23 mouse cellular contexts compared by ENCODE assay signal in genomic region chr7:141297926-141298650, GRCm38 (mm10). TPM values are rescaled to one million over a fixed set of nuclear protein-coding genes. Genes with fewer than 3 reads are reported as not detected.
DNase-seq lines count a peak whose midpoint lies in the region; ATAC-seq and TF ChIP-seq lines count a peak whose summit lies in the region.
"Had no signal": no experiment of that assay in that cellular context is flagged by ENCODE, and none has a peak within 500 bp of the region (broad histone marks: within the 10 kb centered on the region; RNA-seq: fewer than 3 reads in every experiment).

No protein-coding gene starts in this region.

- no peak overlapping the region for H3K9ac ChIP-seq in liver, embryonic 11.5 days (ENCODE audit: low read depth, low read length)
- H3K9ac ChIP-seq in liver, postnatal 0 days (replicated peaks) = no peak overlapping the region
- H3K9ac ChIP-seq in MEL (ENCODE audit: control insufficient read depth, low read depth, low read length, poor library complexity, severe bottlenecking) = no peak overlapping the region
- no peak overlapping the region for H3K9ac ChIP-seq in liver, embryonic 15.5 days
- H3K9ac ChIP-seq: embryonic facial prominence, embryonic 12.5 days; forebrain, embryonic 15.5 days; heart, embryonic 15.5 days; hindbrain, embryonic 13.5 days had no signal

- H3K36me3 ChIP-seq in liver, embryonic 11.5 days (ENCODE audit: control insufficient read depth, insufficient read depth, low read length) = peaks cover 24% of the 10 kb centered on the region; the same call in 1 of the 2 replicates
- H3K36me3 ChIP-seq in liver, postnatal 0 days (replicated peaks; ENCODE audit: insufficient read depth, low read length) = peaks cover 15% of the 10 kb centered on the region; the same call in 1 of the 2 replicates
- no peaks in the 10 kb centered on the region; a peak in 1 of 4 replicates for H3K36me3 ChIP-seq in MEL (ENCODE audit: control insufficient read depth in 1 of 2, insufficient read depth in 2 of 2, low read length in 2 of 2)
- peaks cover 38% of the 10 kb centered on the region for H3K36me3 ChIP-seq in liver, embryonic 15.5 days (replicated peaks)
- peaks cover 66% of the 10 kb centered on the region for H3K36me3 ChIP-seq in midbrain, embryonic 10.5 days

- ATAC-seq in liver, embryonic 11.5 days (replicated peaks; ENCODE audit: low FRiP score) = peak; percentile 65
- ATAC-seq in liver, postnatal 0 days = no peak
- peak; percentile 53 for ATAC-seq in liver, embryonic 15.5 days (ENCODE audit: insufficient read depth)
- ATAC-seq: forebrain, embryonic 15.5 days; hindbrain, postnatal 0 days had no signal

- no peak overlapping the region for H3K27ac ChIP-seq in liver, embryonic 11.5 days (ENCODE audit: low read depth, low read length)
- no peak overlapping the region for H3K27ac ChIP-seq in liver, postnatal 0 days (ENCODE audit: low read depth)
- H3K27ac ChIP-seq in MEL (ENCODE audit: control insufficient read depth, low read depth, low read length) = no peak overlapping the region
- no peak overlapping the region for H3K27ac ChIP-seq in liver, embryonic 15.5 days (replicated peaks)
- no peak overlapping the region for H3K27ac ChIP-seq in midbrain, embryonic 10.5 days (replicated peaks)
- H3K27ac ChIP-seq: embryonic facial prominence, embryonic 12.5 days; forebrain, embryonic 15.5 days; heart, adult 2 months; heart, embryonic 15.5 days; hindbrain, embryonic 13.5 days; hindbrain, postnatal 0 days had no signal

- H3K27me3 ChIP-seq in liver, embryonic 11.5 days (replicated peaks; ENCODE audit: control insufficient read depth, insufficient read depth, low read length) = peaks cover 29% of the 10 kb centered on the region
- peaks cover 27% of the 10 kb centered on the region for H3K27me3 ChIP-seq in liver, postnatal 0 days (ENCODE audit: insufficient read depth, low read length)
- no peaks in the 10 kb centered on the region for H3K27me3 ChIP-seq in MEL (ENCODE audit: control insufficient read depth in 1 of 2, insufficient read depth in 2 of 2, low read length in 2 of 2)
- H3K27me3 ChIP-seq in liver, embryonic 15.5 days = peaks cover 35% of the 10 kb centered on the region
- H3K27me3 ChIP-seq in midbrain, embryonic 10.5 days (ENCODE audit: low read depth, poor library complexity, severe bottlenecking) = peaks cover 38% of the 10 kb centered on the region

- peaks cover 7% of the 10 kb centered on the region for H3K4me1 ChIP-seq in liver, embryonic 11.5 days (replicated peaks; ENCODE audit: control insufficient read depth, insufficient read depth, low read length)
- peaks cover 20% of the 10 kb centered on the region for H3K4me1 ChIP-seq in liver, postnatal 0 days (ENCODE audit: insufficient read depth)
- H3K4me1 ChIP-seq in MEL (ENCODE audit: control insufficient read depth in 1 of 2, insufficient read depth in 2 of 2, low read length in 2 of 2) = no peaks in the 10 kb centered on the region
- H3K4me1 ChIP-seq in liver, embryonic 15.5 days (replicated peaks) = peaks cover 28% of the 10 kb centered on the region
- H3K4me1 ChIP-seq in midbrain, embryonic 10.5 days = peaks cover 20% of the 10 kb centered on the region

- TF ChIP-seq RAD21 in MEL (IDR thresholded peaks at IDR 0.05; ENCODE audit: low read depth, low read length) = no peak

- TF ChIP-seq EP300 in liver, postnatal 0 days (IDR thresholded peaks at IDR 0.05; ENCODE audit: low read depth) = no peak
- TF ChIP-seq EP300 in MEL (IDR thresholded peaks at IDR 0.05; ENCODE audit: low read depth in 1 of 2, low read length in 2 of 2) = no peak

- no peak for TF ChIP-seq CTCF in liver, postnatal 0 days (IDR thresholded peaks at IDR 0.05; ENCODE audit: low read depth)
- no peak for TF ChIP-seq CTCF in MEL (IDR thresholded peaks at IDR 0.05 in 2 of 3, conservative IDR thresholded peaks at IDR 0.05 in 1 of 3; ENCODE audit: control insufficient read depth in 1 of 3, insufficient read depth in 1 of 3, low read depth in 2 of 3, low read length in 3 of 3, poor library complexity in 1 of 3, severe bottlenecking in 1 of 3)

- H3K4me3 ChIP-seq in liver, embryonic 11.5 days (ENCODE audit: low read depth, low read length) = no peak overlapping the region
- H3K4me3 ChIP-seq in liver, postnatal 0 days (ENCODE audit: low read depth, low read length) = no peak overlapping the region
- no peak overlapping the region for H3K4me3 ChIP-seq in MEL (ENCODE audit: control insufficient read depth in 1 of 2, insufficient read depth in 1 of 2, low read depth in 2 of 2, low read length in 2 of 2)
- H3K4me3 ChIP-seq in liver, embryonic 15.5 days (replicated peaks) = no peak overlapping the region
- no peak overlapping the region for H3K4me3 ChIP-seq in midbrain, embryonic 10.5 days
- H3K4me3 ChIP-seq: embryonic facial prominence, embryonic 12.5 days; forebrain, embryonic 15.5 days; heart, adult 2 months; heart, embryonic 15.5 days; hindbrain, embryonic 13.5 days had no signal

- DNase-seq in liver, embryonic 11.5 days (ENCODE audit: low spot score) = no peak
- no peak for DNase-seq in liver, postnatal 0 days
- DNase-seq in MEL (ENCODE audit: low read depth, low spot score) = peak; percentile 34
- DNase-seq in urinary bladder, postnatal 25 days (ENCODE audit: low spot score) = no peak
- DNase-seq in gastrocnemius, postnatal 14 days = no peak
- no peak for DNase-seq in midbrain, embryonic 10.5 days (ENCODE audit: low spot score)
- DNase-seq: adrenal gland, postnatal 10 days; cerebellum, adult 11-12 months; cerebellum, adult 9-10 months; heart, adult 2 months; heart, postnatal 14 days had no signal

- 70% methylated on average over 3 of the region's 3 CpGs for WGBS in liver, embryonic 11.5 days
- 68% methylated on average over 3 of the region's 3 CpGs for WGBS in liver, postnatal 0 days (ENCODE audit: insufficient replicate concordance)
- 47% methylated on average over 3 of the region's 3 CpGs for WGBS in liver, embryonic 15.5 days (ENCODE audit: insufficient replicate concordance)
- WGBS in midbrain, embryonic 10.5 days = 84% methylated on average over 3 of the region's 3 CpGs

- TF ChIP-seq POLR2A in MEL (IDR thresholded peaks at IDR 0.05; ENCODE audit: control insufficient read depth in 1 of 2, insufficient read depth in 1 of 2, low read depth in 1 of 2, low read length in 2 of 2, poor library complexity in 1 of 2) = no peak

- H3K9me3 ChIP-seq in liver, embryonic 11.5 days (ENCODE audit: control insufficient read depth, low read length) = no peaks in the 10 kb centered on the region
- H3K9me3 ChIP-seq in liver, postnatal 0 days (ENCODE audit: low read length) = no peaks in the 10 kb centered on the region
- H3K9me3 ChIP-seq in MEL (replicated peaks; ENCODE audit: insufficient read depth, low read length) = no peaks in the 10 kb centered on the region
- H3K9me3 ChIP-seq in liver, embryonic 15.5 days (replicated peaks) = no peaks in the 10 kb centered on the region
- H3K9me3 ChIP-seq in midbrain, embryonic 10.5 days (replicated peaks) = no peaks in the 10 kb centered on the region
- H3K9me3 ChIP-seq: embryonic facial prominence, embryonic 12.5 days; forebrain, embryonic 15.5 days; G1E; heart, embryonic 15.5 days; hindbrain, embryonic 13.5 days had no signal

- no peak overlapping the region for H3K4me2 ChIP-seq in liver, embryonic 11.5 days
- no peak overlapping the region for H3K4me2 ChIP-seq in liver, postnatal 0 days (ENCODE audit: low read depth, low read length)
- no peak overlapping the region for H3K4me2 ChIP-seq in liver, embryonic 15.5 days
- H3K4me2 ChIP-seq: embryonic facial prominence, embryonic 12.5 days; forebrain, embryonic 15.5 days; heart, embryonic 11.5 days; heart, embryonic 15.5 days; hindbrain, embryonic 13.5 days had no signal

- H3K79me2 ChIP-seq in MEL (ENCODE audit: control insufficient read depth, insufficient read depth, low read length, poor library complexity) = no peaks in the 10 kb centered on the region

- intact Hi-C loops in gastrocnemius, postnatal 14 days (cut with DNase I; ENCODE audit: low total_unique reads) = no loop called here

RNA-seq across cellular contexts. Expression of gene Drd4, which starts 6.3 kb away (rescaled TPM):
- 0.16 and 0.17 TPM in 2 replicates for polyA plus RNA-seq in liver, embryonic 11.5 days (2014; fragmentation: Nextera tagmentation; extraction: Ambion mirVana)
- not detected in 2 replicates for polyA plus RNA-seq in liver, postnatal 0 days (2015; fragmentation: Nextera tagmentation; extraction: Ambion mirVana)
- not detected in 2 replicates for total RNA-seq in MEL (2012; rRNA removed)
- not detected for polyA plus RNA-seq in MEL (2012; ENCODE audit: insufficient read depth in 1 of 2, insufficient read length in 2 of 2, low read depth in 1 of 2, low replicate concordance in 2 of 2, missing spikeins in 1 of 2)
- not detected in 2 replicates for polyA plus RNA-seq in liver, embryonic 15.5 days (2015; fragmentation: Nextera tagmentation; extraction: Ambion mirVana)
- total RNA-seq in gastrocnemius, postnatal 14 days (2021) = under 1 TPM; 0.31 to 0.33 TPM
- 0.32 and 0.62 TPM in 2 replicates for polyA plus RNA-seq in midbrain, embryonic 10.5 days (2016; fragmentation: Nextera tagmentation; extraction: Ambion mirVana)
- total RNA-seq: gastrocnemius, adult 8-10 months; heart, adult 2 months; heart, postnatal 14 days; hematopoietic stem cell, adult 5-6 weeks had no signal
- polyA plus RNA-seq: G1E had no signal

RNA-seq across cellular contexts. Expression of gene Sct, which starts 19.2 kb away (rescaled TPM):
- polyA plus RNA-seq in liver, embryonic 11.5 days (2014; fragmentation: Nextera tagmentation; extraction: Ambion mirVana) = 1.2 and 1.6 TPM in 2 replicates
- polyA plus RNA-seq in liver, postnatal 0 days (2015; fragmentation: Nextera tagmentation; extraction: Ambion mirVana) = not detected in 2 replicates
- not detected in 2 replicates for total RNA-seq in MEL (2012; rRNA removed)
- polyA plus RNA-seq in MEL (2012; ENCODE audit: insufficient read depth in 1 of 2, insufficient read length in 2 of 2, low read depth in 1 of 2, low replicate concordance in 2 of 2, missing spikeins in 1 of 2) = not detected
- 0.35 and 0.47 TPM in 2 replicates for polyA plus RNA-seq in liver, embryonic 15.5 days (2015; fragmentation: Nextera tagmentation; extraction: Ambion mirVana)
- total RNA-seq in gastrocnemius, postnatal 14 days (2021) = 1 to 10 TPM in 1 of 2 experiments, under 1 TPM in 1; 0.92 to 1.0 TPM
- 0.79 and 2.4 TPM in 2 replicates for polyA plus RNA-seq in midbrain, embryonic 10.5 days (2016; fragmentation: Nextera tagmentation; extraction: Ambion mirVana)
- total RNA-seq: G1E; gastrocnemius, adult 8-10 months; heart, adult 2 months; heart, postnatal 14 days; hematopoietic stem cell, adult 5-6 weeks had no signal
- polyA plus RNA-seq: G1E; heart, adult 2 months had no signal

RNA-seq across cellular contexts. Expression of gene Cdhr5, which starts 21.5 kb away (rescaled TPM):
- polyA plus RNA-seq in liver, embryonic 11.5 days (2014; fragmentation: Nextera tagmentation; extraction: Ambion mirVana) = 0.44 and 0.53 TPM in 2 replicates
- polyA plus RNA-seq in liver, postnatal 0 days (2015; fragmentation: Nextera tagmentation; extraction: Ambion mirVana) = 1.1 and 1.3 TPM in 2 replicates
- not detected in 2 replicates for total RNA-seq in MEL (2012; rRNA removed)
- polyA plus RNA-seq in MEL (2012; ENCODE audit: insufficient read depth in 1 of 2, insufficient read length in 2 of 2, low read depth in 1 of 2, low replicate concordance in 2 of 2, missing spikeins in 1 of 2) = not detected
- polyA plus RNA-seq in liver, embryonic 15.5 days (2015; fragmentation: Nextera tagmentation; extraction: Ambion mirVana) = 0.46 and 0.47 TPM in 2 replicates
- total RNA-seq in gastrocnemius, postnatal 14 days (2021) = under 1 TPM; 0.44 to 0.59 TPM
- not detected in 2 replicates for polyA plus RNA-seq in midbrain, embryonic 10.5 days (2016; fragmentation: Nextera tagmentation; extraction: Ambion mirVana)
- total RNA-seq: gastrocnemius, adult 8-10 months; heart, adult 2 months; heart, postnatal 14 days; hematopoietic stem cell, adult 5-6 weeks; hindbrain, postnatal 0 days had no signal
- polyA plus RNA-seq: cortical plate, adult 2 months; embryonic facial prominence, embryonic 12.5 days; forebrain, embryonic 11.5 days; forebrain, embryonic 15.5 days; G1E; heart, adult 2 months; heart, embryonic 11.5 days; hindbrain, embryonic 13.5 days had no signal

RNA-seq across cellular contexts. Expression of gene Deaf1, which starts 29.4 kb away (rescaled TPM):
- polyA plus RNA-seq in liver, embryonic 11.5 days (2014; fragmentation: Nextera tagmentation; extraction: Ambion mirVana) = 48.6 and 54.0 TPM in 2 replicates
- polyA plus RNA-seq in liver, postnatal 0 days (2015; fragmentation: Nextera tagmentation; extraction: Ambion mirVana) = 10.7 and 11.9 TPM in 2 replicates
- 9.8 and 13.2 TPM in 2 replicates for total RNA-seq in MEL (2012; rRNA removed)
- polyA plus RNA-seq in MEL (2012; ENCODE audit: insufficient read depth in 1 of 2, insufficient read length in 2 of 2, low read depth in 1 of 2, low replicate concordance in 2 of 2, missing spikeins in 1 of 2) = 10 to 100 TPM in 1 of 2 experiments, not detected in 1; 91.1 TPM
- polyA plus RNA-seq in liver, embryonic 15.5 days (2015; fragmentation: Nextera tagmentation; extraction: Ambion mirVana) = 13.4 and 16.9 TPM in 2 replicates
- total RNA-seq in gastrocnemius, postnatal 14 days (2021) = 10 to 100 TPM; 15.5 to 18.9 TPM
- 57.4 and 67.2 TPM in 2 replicates for polyA plus RNA-seq in midbrain, embryonic 10.5 days (2016; fragmentation: Nextera tagmentation; extraction: Ambion mirVana)

RNA-seq across cellular contexts. Expression of gene Tmem80, which starts 29.5 kb away (rescaled TPM):
- 22.2 and 27.4 TPM in 2 replicates for polyA plus RNA-seq in liver, embryonic 11.5 days (2014; fragmentation: Nextera tagmentation; extraction: Ambion mirVana)
- polyA plus RNA-seq in liver, postnatal 0 days (2015; fragmentation: Nextera tagmentation; extraction: Ambion mirVana) = 9.2 and 11.9 TPM in 2 replicates
- 12.2 and 12.3 TPM in 2 replicates for total RNA-seq in MEL (2012; rRNA removed)
- polyA plus RNA-seq in MEL (2012; ENCODE audit: insufficient read depth in 1 of 2, insufficient read length in 2 of 2, low read depth in 1 of 2, low replicate concordance in 2 of 2, missing spikeins in 1 of 2) = 10 to 100 TPM in 1 of 2 experiments, not detected in 1; 27.7 TPM
- polyA plus RNA-seq in liver, embryonic 15.5 days (2015; fragmentation: Nextera tagmentation; extraction: Ambion mirVana) = 14.8 and 15.8 TPM in 2 replicates
- 10 to 100 TPM in 1 of 2 experiments, 1 to 10 TPM in 1; 9.1 to 11.1 TPM for total RNA-seq in gastrocnemius, postnatal 14 days (2021)
- polyA plus RNA-seq in midbrain, embryonic 10.5 days (2016; fragmentation: Nextera tagmentation; extraction: Ambion mirVana) = 52.2 and 58.1 TPM in 2 replicates
